Mouse (Mus musculus) forebrain, embryonic 10.5 days (tissue): ENCODE data around the gene Trmt13. TPM values are rescaled to one million over a fixed set of nuclear protein-coding genes. Genes with fewer than 3 reads are reported as not detected.

Source experiments
- DNase-seq: peaks from one replicate; pipeline ENCODE4 v3.0.0-alpha.2; 2017; ENCODE audit warnings: low spot score; ENCODE audit errors: extremely low spot score
- H3K27ac ChIP-seq: fragments of 300-500 bp; sonication (generic); 2 replicates; pipeline ENCODE4 v1.5.1; 2016; ENCODE audit warnings: mild to moderate bottlenecking
- H3K27me3 ChIP-seq: fragments of 300-500 bp; sonication (generic); 2 replicates; pipeline ENCODE4 v1.6.1; 2016; ENCODE audit warnings: mild to moderate bottlenecking; ENCODE audit not compliant: poor library complexity, severe bottlenecking
- H3K36me3 ChIP-seq: fragments of 300-500 bp; sonication (generic); replicated peaks from 2 replicates; pipeline ENCODE4 v1.6.1; 2016; ENCODE audit warnings: mild to moderate bottlenecking, moderate library complexity
- H3K4me1 ChIP-seq: fragments of 300-500 bp; sonication (generic); 2 replicates; pipeline ENCODE4 v1.6.1; 2016
- H3K4me3 ChIP-seq: fragments of 300-500 bp; sonication (generic); 2 replicates; pipeline ENCODE4 v1.5.1; 2016; ENCODE audit warnings: mild to moderate bottlenecking, moderate library complexity
- H3K9me3 ChIP-seq: fragments of 300-500 bp; sonication (generic); 2 replicates; pipeline ENCODE4 v1.6.1; 2016; ENCODE audit warnings: mild to moderate bottlenecking, moderate library complexity
- WGBS: fragments of 180-500 bp; shearing (Covaris S2); methylation state at CpG from one replicate; pipeline ENCODE4 v1.1.7; 2016; 5-methylcytosine and 5-hydroxymethylcytosine counted together
- polyA plus RNA-seq: library from polyadenylated mRNA; unstranded; fragments of >200 nt; fragmentation: Nextera tagmentation; extraction: Ambion mirVana; gene quantifications from 2 replicates; pipeline ENCODE4 v1.2.1, GENCODE M21; 2016

Gene Trmt13
- polyA plus RNA-seq, 1 experiment from 2014 or later = 22.5 TPM

GRCm38 (mm10) chr3:116648805-116649204, 34.4 kb upstream of the Trmt13 start:
- no peak overlapping the region for H3K27ac ChIP-seq
- H3K27me3 ChIP-seq = no peaks in the 10 kb centered on the region
- no peak for DNase-seq
- H3K4me3 ChIP-seq = no peak overlapping the region
- H3K4me1 ChIP-seq = peaks cover 7% of the 10 kb centered on the region
- 97% methylated on average over 7 of the region's 7 CpGs for WGBS
- peaks cover 71% of the 10 kb centered on the region for H3K36me3 ChIP-seq
- H3K9me3 ChIP-seq = no peaks in the 10 kb centered on the region

- peaks cover 95% of the 10 kb centered on the region for H3K36me3 ChIP-seq
- no peak overlapping the region for H3K27ac ChIP-seq
- H3K4me1 ChIP-seq = no peaks in the 10 kb centered on the region
- no peaks in the 10 kb centered on the region for H3K27me3 ChIP-seq
- WGBS = 88% methylated on average over 1 of the region's 1 CpGs
- H3K9me3 ChIP-seq = no peaks in the 10 kb centered on the region
- H3K4me3 ChIP-seq = no peak overlapping the region
- DNase-seq = no peak
Measured at GRCm38 (mm10) chr3:116646387-116646786, 32.0 kb upstream of the Trmt13 start.

- peaks cover 99% of the 10 kb centered on the region for H3K36me3 ChIP-seq
- no peak for DNase-seq
- WGBS = 93% methylated on average over 2 of the region's 2 CpGs
- H3K9me3 ChIP-seq = no peaks in the 10 kb centered on the region
- H3K27me3 ChIP-seq = no peaks in the 10 kb centered on the region
- no peaks in the 10 kb centered on the region for H3K4me1 ChIP-seq
- no peak overlapping the region for H3K4me3 ChIP-seq
- H3K27ac ChIP-seq = no peak overlapping the region
Measured at GRCm38 (mm10) chr3:116642373-116642772, 28.0 kb upstream of the Trmt13 start.

- Histone ChIP-seq H3K27ac (no peak overlapping the region), H3K4me3 (no peak overlapping the region), H3K27me3 (no peaks in the 10 kb centered on the region), H3K4me1 (no peaks in the 10 kb centered on the region), H3K9me3 (no peaks in the 10 kb centered on the region), H3K36me3 (peaks cover 100% of the 10 kb centered on the region)
- WGBS = 94% methylated on average over 6 of the region's 6 CpGs
- DNase-seq = no peak
Measured at GRCm38 (mm10) chr3:116641811-116642371, 27.5 kb upstream of the Trmt13 start.

- WGBS = 74% methylated on average over 1 of the region's 1 CpGs
- H3K27me3 ChIP-seq = no peaks in the 10 kb centered on the region
- no peak overlapping the region for H3K27ac ChIP-seq
- no peak for DNase-seq
- H3K36me3 ChIP-seq = peaks cover 100% of the 10 kb centered on the region
- no peaks in the 10 kb centered on the region for H3K9me3 ChIP-seq
- no peaks in the 10 kb centered on the region for H3K4me1 ChIP-seq
- no peak overlapping the region for H3K4me3 ChIP-seq
Measured at GRCm38 (mm10) chr3:116640024-116640423, 25.6 kb upstream of the Trmt13 start.

- H3K36me3 ChIP-seq = peaks cover 100% of the 10 kb centered on the region
- WGBS = 92% methylated on average over 7 of the region's 7 CpGs
Measured at GRCm38 (mm10) chr3:116638572-116638971, 24.2 kb upstream of the Trmt13 start.

GRCm38 (mm10) chr3:116637693-116638476, 23.5 kb upstream of the Trmt13 start:
- DNase-seq = no peak
- 91% methylated on average over 9 of the region's 9 CpGs for WGBS
- H3K4me1 ChIP-seq = no peaks in the 10 kb centered on the region
- H3K27ac ChIP-seq = no peak overlapping the region
- H3K9me3 ChIP-seq = no peaks in the 10 kb centered on the region
- H3K36me3 ChIP-seq = peaks cover 100% of the 10 kb centered on the region
- H3K4me3 ChIP-seq = no peak overlapping the region
- H3K27me3 ChIP-seq = no peaks in the 10 kb centered on the region

More at GRCm38 (mm10) chr3:116638572-116638971, 24.2 kb upstream of the Trmt13 start:
- Histone ChIP-seq H3K27ac (no peak overlapping the region), H3K4me3 (no peak overlapping the region), H3K9me3 (no peaks in the 10 kb centered on the region), H3K4me1 (no peaks in the 10 kb centered on the region), H3K27me3 (no peaks in the 10 kb centered on the region)
- DNase-seq = no peak

GRCm38 (mm10) chr3:116635799-116636198, 21.4 kb upstream of the Trmt13 start:
- Histone ChIP-seq H3K36me3 (peaks cover 98% of the 10 kb centered on the region), H3K27ac (no peak overlapping the region), H3K4me3 (no peak overlapping the region), H3K27me3 (no peaks in the 10 kb centered on the region), H3K9me3 (no peaks in the 10 kb centered on the region), H3K4me1 (no peaks in the 10 kb centered on the region)
- no peak for DNase-seq
- WGBS = 78% methylated on average over 5 of the region's 5 CpGs

GRCm38 (mm10) chr3:116634853-116635252, 20.5 kb upstream of the Trmt13 start:
- Histone ChIP-seq H3K4me1 (no peaks in the 10 kb centered on the region), H3K36me3 (peaks cover 97% of the 10 kb centered on the region), H3K27ac (no peak overlapping the region), H3K27me3 (no peaks in the 10 kb centered on the region), H3K9me3 (no peaks in the 10 kb centered on the region), H3K4me3 (no peak overlapping the region)
- WGBS = 91% methylated on average over 8 of the region's 8 CpGs
- no peak for DNase-seq

- no peak for DNase-seq
- no peaks in the 10 kb centered on the region for H3K4me1 ChIP-seq
- WGBS = 95% methylated on average over 3 of the region's 3 CpGs
- no peaks in the 10 kb centered on the region for H3K9me3 ChIP-seq
- no peaks in the 10 kb centered on the region for H3K27me3 ChIP-seq
- no peak overlapping the region for H3K27ac ChIP-seq
- peaks cover 97% of the 10 kb centered on the region for H3K36me3 ChIP-seq
- no peak overlapping the region for H3K4me3 ChIP-seq
Measured at GRCm38 (mm10) chr3:116634091-116634490, 19.7 kb upstream of the Trmt13 start.

GRCm38 (mm10) chr3:116632971-116633370, 18.6 kb upstream of the Trmt13 start:
- Histone ChIP-seq H3K27me3 (no peaks in the 10 kb centered on the region), H3K4me3 (no peak overlapping the region), H3K36me3 (peaks cover 96% of the 10 kb centered on the region), H3K9me3 (no peaks in the 10 kb centered on the region), H3K4me1 (no peaks in the 10 kb centered on the region), H3K27ac (no peak overlapping the region)
- no peak for DNase-seq
- WGBS = 96% methylated on average over 3 of the region's 3 CpGs

- Histone ChIP-seq H3K27ac (no peak overlapping the region), H3K27me3 (no peaks in the 10 kb centered on the region), H3K36me3 (peaks cover 94% of the 10 kb centered on the region), H3K4me3 (no peak overlapping the region), H3K9me3 (no peaks in the 10 kb centered on the region), H3K4me1 (no peaks in the 10 kb centered on the region)
- 89% methylated on average over 1 of the region's 1 CpGs for WGBS
- DNase-seq = no peak
Measured at GRCm38 (mm10) chr3:116631459-116631858, 17.1 kb upstream of the Trmt13 start.

GRCm38 (mm10) chr3:116622641-116623040, 8.3 kb upstream of the Trmt13 start:
- no peaks in the 10 kb centered on the region for H3K9me3 ChIP-seq
- no peak overlapping the region for H3K27ac ChIP-seq
- DNase-seq = no peak
- H3K36me3 ChIP-seq = peaks cover 71% of the 10 kb centered on the region
- H3K27me3 ChIP-seq = no peaks in the 10 kb centered on the region
- no peak overlapping the region for H3K4me3 ChIP-seq
- H3K4me1 ChIP-seq = no peaks in the 10 kb centered on the region
- WGBS = 94% methylated on average over 7 of the region's 7 CpGs
